Mouse (Mus musculus) erythroid progenitor cell, adult 5-6 weeks (primary cell): ENCODE results near the gene Gm42417. TPM values are rescaled to one million over a fixed set of nuclear protein-coding genes. Genes with fewer than 3 reads are reported as not detected.
A peak's percentile ranks its signal among the peaks of the same experiment; 100 is the strongest.

Experiments
- ATAC-seq: replicated peaks from 2 replicates; pipeline ENCODE4 v1.8.0; 2016; ENCODE audit warnings: moderate number of reproducible peaks, mild to moderate bottlenecking, moderate TSS enrichment, inconsistent platforms; ENCODE audit not compliant: poor library complexity, low FRiP score, severe bottlenecking
- total RNA-seq, 2 experiments: library from RNA; stranded (forward) in 1 of 2; stranded (reverse) in 1 of 2; fragments of 150-400 nt in 1 of 2; fragments of 186-747, 209-891 nt in 1 of 2; gene quantifications; 2 replicates each; pipeline versions ENCODE4 v1.2.3 to v1.2.4; 2015 to 2017; ENCODE audit warnings: low replicate concordance in 2 of 2

The Gm42417 gene
- total RNA-seq, 2 experiments from 2014 or later, result 0.42 to 86.5 TPM

DNA sequence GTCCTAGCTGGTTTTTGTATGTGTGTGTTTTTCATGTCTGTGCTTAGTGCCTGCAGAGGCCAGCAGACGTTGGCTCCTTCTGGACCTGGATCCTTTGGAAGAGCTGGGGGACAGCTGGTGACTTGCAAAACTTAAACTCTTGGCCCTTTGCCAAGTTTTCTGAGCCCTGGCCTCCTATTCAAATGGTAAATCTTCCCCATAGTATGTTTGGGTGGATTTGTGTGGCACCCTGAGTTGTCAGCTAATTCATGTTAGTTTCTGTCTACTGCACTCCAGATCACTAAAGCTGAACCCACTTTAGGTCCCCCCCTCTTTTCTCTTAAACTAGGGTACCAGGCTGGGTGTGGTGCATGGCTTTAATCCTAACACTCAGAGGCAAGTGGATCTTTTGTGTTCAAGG lies 10.9 kb downstream of the Gm42417 start:
- no peak for ATAC-seq

DNA sequence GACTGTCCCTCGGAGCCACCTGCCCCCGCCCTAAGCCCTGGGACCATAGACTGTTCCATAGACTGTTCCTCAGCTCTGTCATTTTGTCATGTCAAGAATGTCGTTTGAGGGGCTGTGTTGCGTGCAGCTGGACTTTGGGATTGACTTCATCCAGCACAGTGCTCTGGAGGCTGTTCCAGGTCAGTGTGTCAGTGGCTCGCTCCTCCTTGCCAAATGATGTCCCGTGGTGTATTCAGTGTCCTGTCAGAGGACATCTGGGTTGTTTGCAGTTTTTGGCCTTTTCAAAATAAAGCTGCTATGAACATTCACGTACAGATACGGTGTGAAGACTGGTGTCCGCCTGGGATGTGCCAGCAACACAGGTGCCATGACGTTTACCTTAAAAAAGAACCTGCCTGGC lies 12.3 kb downstream of the Gm42417 start:
- no peak for ATAC-seq

DNA sequence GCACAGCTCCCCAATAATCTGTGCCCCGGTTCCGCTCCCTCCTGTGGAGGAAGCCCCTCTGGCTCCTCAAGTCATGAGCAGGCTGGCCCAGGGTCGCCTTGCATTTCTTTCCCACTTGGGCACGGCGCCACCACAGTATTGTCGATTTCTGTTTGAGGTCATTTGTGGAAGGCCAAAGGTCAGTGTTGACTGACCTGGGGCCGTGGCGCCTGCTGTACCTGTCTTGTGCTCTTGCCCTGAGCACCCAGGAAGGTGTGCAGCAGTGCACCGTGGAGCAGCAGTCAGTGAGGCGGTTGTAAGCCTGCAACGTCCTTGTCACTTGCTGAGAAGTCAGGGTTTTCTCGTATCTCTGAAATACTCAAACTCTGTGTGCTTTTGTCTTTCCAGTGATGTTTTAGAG lies 13.5 kb downstream of the Gm42417 start:
- ATAC-seq, result no peak

DNA sequence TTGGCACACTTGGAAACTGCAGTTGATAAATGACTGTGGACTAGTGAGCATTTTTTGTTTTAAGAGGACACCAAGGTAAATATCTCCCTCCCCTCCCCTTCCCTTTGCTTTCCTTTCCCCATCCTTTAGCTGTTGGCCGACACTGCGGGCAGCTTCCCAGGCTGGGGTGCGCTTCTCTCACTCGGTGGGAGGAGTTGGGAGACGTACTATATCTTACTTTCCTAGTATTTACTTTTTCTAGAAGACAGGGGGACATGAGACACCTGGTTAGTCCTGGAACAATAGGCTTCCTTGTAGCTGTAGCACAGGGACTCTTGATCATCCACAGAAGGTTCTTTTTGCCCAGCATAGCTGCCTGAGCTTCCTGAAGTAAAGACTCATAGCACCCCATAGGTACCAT lies 15.2 kb downstream of the Gm42417 start:
- no peak for ATAC-seq

DNA sequence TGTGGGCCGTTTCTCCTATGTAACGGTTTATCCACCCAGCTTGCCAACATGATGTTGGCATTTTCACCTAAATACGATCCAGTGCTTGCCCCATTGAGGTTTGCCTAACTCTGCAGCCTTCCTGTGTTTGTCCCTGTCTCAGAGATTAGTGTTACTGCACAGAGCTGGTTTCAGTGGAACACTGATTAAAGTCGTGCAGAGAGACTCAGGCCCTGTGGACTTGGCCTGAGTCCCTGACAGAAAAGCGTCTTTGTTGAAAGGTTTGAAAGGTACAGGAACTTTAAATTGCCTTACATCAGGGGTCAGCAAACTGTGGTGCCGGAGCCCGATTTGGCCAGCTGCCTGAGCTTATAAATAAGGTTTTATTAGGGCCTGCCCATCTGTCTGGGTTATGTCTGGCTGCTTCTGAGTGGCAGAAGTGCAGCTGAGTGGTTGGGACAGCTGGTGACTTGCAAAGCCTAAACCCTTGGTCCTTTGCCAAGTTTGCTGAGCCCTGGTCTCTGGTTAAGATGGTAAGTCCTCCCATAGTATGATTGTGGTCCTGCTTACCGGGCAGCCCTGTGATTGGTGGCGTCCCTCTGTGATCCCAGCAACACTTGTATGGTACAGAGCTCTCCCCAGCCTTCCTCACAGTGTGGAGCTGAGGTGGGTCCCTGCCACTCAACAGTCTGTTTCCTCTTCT lies 15.8 kb downstream of the Gm42417 start:
- no peak for ATAC-seq

DNA sequence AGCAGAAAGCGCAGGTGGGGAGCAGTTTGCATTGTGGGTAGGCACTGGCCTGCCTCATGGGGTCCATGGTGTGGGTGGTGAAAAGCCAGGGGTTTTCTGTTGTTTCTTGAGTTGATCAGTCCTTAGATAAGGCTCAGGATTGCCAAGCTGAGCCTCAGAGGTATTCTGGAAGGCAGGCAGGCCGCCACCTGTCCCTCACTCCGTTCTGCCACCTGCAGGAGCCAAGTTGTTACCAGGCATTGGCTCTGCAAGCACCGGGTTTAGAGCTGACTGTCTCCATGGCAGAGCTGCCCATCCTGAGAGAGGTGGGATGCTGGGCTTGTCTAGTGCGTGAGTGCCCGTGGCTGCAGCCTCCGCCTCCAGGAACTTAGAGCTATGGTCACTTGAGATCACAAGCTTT lies 17.0 kb downstream of the Gm42417 start:
- no peak for ATAC-seq

DNA sequence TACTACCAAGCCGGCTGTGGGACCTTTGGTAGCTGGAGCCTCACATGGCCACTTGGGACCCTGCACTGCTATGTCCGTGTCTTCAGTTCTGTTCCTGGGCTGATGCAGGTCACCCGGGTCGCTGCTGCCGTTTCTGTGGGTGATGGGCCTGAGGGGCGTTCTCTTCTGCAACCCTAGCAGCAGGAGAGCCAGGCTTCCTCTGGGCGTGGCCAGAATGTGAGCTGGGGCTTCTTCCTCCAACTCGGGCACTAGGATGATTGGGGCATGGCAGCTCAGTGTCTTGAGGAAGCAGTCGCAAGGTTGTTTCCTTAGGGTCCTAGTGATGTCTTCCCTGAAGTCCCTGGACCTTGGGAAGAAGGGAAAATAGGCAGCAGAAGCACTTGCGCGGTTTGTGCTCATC lies 19.6 kb downstream of the Gm42417 start:
- ATAC-seq, result no peak

DNA sequence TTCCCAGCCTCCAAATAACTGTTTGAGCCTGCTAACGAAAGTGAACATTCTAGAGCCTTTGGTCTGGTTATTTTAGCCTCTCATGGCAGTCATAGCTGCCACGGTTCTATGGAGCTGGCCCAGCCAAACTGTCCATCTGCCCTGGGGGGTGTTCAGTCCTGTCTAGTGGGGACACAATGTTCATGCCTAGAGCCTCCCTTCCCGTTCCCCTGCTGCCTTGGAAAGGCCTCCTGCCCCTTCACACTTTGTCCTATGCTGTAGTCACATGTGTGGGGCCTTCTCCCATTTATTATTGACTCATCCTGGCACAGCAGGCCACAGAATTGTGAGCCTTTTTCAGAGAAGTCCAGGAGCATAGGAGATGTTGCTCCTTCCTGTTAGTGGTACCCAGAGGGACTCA lies 21.0 kb downstream of the Gm42417 start:
- no peak for ATAC-seq

DNA sequence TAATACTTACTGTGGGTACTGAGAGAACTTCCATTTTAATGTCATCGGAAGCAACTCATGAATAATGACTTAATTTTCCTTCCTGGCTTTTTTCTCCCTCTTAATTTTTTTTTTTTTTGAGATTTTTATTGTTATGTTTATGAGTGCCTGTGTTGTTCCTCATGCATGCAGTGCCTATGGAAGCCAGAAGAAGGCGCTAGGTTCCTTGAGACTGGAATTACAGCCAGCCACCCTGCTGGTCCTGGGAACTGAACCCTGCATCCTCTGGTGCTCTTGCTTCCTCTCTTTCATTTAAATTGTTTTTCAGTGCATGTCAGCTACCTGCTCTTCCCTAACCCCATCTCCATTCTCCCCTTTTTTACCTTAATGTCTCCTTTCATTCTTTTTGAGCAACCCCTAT lies 25.5 kb downstream of the Gm42417 start:
- no peak for ATAC-seq

DNA sequence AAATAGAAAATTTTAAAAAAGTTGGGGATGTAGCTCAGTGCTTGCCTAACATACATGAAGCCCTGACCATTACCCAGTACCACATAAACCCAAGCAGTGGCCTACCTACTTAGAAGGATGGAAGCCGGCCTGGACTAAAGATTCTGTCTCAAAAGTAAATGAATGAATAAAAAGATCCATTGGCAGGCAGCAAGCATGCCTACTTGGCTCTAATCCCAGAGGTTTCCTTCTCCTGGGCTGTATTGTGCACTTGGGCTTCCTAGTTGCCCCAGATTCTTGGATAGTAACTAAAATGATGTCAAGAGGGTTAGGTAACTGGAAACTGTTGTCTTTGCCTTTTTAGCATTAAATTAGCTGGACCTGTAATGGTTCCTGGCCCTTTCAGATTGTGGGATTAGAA lies 25.9 kb downstream of the Gm42417 start:
- ATAC-seq, result no peak

DNA sequence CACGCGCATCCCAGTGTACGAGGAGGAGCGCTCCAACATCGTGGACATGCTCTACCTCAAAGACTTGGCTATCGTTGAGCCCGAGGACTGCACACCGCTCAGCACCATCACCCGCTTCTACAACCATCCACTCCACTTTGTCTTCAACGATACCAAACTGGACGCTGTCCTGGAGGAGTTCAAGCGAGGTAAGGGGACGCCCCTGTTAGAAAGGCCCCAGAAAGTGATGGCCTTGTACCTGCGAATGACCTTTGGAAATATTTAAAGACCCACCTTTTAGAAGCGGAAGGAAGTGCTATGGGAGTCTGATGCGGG lies 26.3 kb downstream of the Gm42417 start:
- no peak for ATAC-seq

DNA sequence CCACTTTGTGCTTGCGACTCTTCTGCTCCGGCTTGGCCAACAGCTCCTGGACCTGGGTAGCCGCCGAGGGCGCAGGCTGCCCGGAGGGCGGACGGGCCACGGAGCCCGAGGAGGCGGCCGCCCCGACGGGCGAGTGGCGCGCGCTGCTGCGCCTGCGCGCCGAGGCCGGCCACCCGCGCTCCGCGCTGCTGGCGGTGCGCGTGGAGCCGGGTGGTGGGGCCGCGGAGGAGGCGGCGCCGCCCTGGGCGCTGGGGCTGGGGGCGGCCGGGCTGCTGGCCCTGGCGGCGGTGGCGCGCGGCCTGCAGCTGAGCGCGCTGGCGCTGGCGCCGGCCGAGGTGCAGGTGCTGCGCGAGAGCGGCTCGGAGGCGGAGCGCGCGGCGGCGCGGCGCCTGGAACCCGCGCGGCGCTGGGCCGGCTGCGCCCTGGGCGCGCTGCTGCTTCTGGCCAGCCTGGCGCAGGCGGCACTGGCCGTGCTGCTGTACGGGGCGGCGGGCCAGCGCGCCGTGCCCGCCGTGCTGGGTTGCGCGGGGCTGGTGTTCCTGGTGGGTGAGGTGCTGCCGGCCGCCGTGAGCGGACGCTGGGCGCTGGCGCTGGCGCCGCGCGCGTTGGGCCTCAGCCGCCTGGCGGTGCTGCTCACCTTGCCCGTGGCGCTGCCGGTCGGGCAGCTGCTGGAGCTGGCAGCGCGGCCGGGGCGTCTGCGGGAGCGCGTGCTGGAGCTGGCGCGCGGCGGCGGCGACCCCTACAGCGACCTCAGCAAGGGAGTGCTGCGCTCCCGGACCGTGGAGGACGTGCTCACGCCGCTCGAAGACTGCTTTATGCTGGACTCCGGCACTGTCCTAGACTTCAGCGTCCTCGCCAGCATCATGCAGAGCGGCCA lies 26.9 kb downstream of the Gm42417 start:
- ATAC-seq, result no peak

DNA sequence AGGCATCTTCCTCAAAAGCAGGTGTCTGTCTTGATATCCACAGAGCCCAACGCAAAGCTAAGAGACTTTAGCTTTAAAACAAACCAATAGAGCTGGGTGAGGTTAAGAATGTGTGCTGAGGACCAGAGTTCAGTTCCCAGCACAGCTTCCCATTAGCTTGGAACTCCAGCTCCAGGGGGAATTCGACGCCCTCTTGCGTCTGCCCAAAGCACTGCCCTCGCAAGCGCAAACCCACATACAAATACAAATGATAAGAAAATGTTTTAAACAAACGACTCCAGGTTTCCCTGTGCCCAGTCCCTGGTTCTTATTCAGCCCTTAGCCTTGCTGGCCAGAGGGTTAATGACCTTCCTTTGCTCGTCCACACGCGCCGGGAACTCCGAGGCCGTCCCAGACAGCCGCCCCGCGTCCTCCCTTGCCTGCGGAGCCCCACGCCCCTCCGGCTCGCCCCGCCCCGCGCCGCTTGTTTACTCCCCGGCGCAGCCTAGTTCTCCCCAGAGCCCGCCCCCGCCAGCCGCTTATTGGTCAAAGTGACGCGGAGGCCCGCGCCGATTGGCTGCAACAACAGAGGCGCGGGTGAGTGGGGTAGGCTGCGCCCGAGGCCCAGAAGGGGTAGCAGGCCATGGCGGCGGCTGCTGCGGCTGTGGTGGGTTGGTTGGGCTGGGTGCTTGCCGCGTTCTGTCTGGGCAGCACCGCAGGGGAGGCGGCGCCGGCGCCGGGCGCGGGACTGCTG lies 27.8 kb downstream of the Gm42417 start, which contains the start of gene Cnnm3:
TSS of gene Cnnm3 (plus strand) at position 579 of the 733 bp plus-strand sequence.
- peak; percentile 97 for ATAC-seq

DNA sequence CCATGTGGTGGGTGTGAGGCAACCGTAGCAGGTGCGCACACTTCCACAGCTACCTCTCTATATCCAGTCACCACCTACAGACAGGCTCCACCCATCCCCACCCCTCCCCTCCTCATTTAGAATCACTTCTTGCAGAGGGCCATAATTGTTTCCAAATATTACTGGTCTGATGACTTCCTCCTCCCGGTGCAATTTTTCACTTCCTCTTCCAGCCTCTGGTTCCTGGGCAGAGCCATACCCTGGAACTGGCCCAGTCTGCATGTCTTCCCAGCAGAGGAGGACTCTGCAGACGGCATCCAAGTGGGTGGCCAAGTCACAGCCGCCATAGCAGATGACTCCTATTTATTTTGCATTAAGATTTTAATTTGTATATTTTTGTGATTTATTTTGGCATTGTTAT lies 31.0 kb downstream of the Gm42417 start:
- no peak for ATAC-seq

DNA sequence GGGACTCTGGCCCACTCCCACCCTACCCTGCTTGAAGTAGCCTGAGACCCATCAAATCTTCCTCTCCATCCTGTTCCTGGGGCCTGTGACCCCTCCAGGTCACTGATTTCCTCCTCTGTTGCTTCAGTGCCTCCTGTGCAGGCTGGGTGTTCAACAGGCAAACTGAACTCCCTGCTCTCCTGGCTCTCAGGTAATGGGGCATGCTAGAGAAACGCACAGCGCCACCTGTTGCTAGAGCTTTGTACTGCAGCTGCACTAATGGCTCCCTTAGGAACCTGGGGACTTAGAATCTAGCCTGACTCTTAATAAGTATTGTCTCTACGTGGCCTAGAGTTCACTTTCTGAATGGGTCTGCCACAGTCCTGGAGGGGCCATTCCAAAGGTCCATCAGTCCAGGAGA lies 38.0 kb downstream of the Gm42417 start:
- ATAC-seq, result peak; percentile 63

DNA sequence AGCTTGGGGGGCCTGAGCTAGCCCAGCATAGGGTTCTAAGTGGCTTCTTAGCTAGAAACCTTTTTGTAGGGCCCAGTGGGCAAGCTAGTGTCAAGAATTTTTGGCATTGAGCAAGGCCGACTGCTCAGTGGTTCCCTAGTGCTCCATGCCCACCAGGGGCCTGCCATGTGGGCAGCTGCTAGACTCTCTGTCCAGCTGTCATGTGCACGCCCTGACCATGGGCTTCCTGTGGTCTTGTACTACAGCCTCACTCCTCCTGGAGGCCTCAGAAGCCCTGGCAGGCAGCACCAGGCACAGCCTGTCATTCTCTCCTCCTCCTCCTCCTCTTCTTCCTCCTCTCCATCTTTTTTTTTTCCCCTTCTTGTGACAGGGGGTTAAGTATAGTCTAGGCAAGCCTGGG lies 41.9 kb downstream of the Gm42417 start:
- no peak for ATAC-seq

DNA sequence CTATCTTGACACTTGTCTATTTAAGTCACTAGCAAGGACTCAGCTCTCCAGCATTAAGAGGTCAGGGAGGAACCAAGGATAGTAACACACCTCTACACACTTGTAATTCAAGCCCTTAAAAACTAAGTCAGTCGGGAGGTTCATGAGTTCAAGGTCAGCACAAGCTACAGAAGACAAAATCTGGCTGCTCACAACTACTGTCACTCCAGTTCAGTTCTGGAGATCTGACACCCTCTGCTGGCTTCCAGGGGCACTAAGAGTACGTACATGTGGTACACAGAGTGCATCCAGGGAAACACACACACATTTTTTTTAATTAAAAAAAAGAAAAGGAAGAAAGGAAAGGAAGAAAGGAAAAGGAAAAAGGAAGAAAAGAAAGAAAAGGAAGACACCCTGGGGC lies 42.5 kb downstream of the Gm42417 start:
- no peak for ATAC-seq

DNA sequence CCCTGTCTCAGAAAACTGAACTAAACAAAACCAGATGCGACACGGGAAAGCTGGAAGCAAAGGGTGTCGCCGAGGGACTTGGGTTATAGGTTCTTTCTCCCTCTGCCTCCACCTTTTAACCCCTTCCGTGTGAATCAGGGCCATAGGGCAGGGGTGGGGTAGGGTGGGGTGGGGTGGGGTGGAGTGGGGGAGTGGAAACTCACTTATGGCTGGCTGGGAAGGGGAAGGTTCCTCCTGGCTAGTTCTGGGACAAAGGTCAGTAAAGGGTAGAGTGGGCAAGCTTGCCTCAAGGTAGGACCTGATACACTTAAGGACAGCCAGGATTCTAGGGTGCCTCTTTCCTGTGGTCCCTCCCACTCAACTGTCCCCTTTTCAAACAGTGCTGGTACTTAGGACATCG lies 45.9 kb downstream of the Gm42417 start:
- no peak for ATAC-seq

DNA sequence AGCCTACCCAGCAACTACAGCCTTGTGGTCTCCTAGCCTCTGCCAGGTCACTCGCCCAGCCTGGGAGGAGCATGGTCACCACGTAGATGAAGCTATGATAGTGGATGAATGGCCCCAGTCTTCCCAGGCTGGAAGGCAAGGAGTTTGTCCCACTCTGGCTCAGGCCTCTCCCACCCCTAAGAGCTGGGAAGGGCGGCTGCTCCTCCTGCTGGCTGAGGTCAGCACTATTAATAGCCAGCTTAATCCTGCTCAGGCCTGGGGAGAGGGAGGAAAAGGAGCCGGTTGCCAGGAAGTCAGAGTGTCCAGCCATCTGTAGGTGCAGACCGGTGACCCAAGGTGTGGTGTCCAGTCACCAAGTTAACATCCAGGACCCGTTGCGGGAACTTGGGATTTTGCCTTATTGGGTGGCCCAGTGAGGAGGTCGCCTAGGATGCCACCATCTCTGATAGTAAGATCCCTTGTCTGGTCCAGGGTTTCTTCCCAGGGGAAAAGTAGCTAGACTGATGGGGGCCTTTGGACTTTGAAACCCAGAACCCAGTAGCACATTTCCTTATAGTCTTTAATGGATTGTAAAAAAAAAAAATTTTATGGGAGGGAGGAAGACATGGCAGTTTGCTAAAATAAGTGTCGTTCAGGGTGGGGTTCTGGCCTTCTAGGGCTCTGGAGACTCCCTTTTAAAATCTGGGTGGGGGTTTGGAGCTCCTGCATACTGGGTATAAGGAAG lies 46.7 kb downstream of the Gm42417 start:
- ATAC-seq, result no peak

DNA sequence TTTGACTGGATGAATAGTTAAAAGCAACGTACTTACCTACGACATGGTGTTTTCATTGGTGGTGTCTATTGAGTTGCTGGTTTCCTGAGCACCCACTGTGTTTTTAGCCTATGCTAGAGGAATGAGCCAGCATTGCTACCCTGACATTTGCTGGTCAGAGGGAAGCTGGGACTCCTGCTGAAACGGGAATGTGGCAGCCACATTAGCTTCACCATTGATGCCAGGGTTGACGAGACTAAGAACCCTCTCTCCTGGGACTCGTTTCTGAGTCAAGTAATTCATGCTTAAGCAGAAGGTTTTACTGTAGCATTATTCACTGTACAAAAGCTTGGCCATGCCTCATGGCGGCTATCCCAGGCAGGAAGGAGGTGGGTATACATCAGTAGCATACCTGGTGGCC lies 49.6 kb downstream of the Gm42417 start:
- ATAC-seq, result no peak
